In genomic region chr8:119861706-119862389, GRCm38 (mm10) we compare ENCODE assay signal across 8 mouse cellular contexts. TPM values are rescaled to one million over a fixed set of nuclear protein-coding genes. Genes with fewer than 3 reads are reported as not detected.
DNase-seq lines count a peak whose midpoint lies in the region; ATAC-seq and TF ChIP-seq lines count a peak whose summit lies in the region.

Gene Klhl36, plus strand, starts transcription at chr8:119862266.

- peaks cover 15% of the 10 kb centered on the region for H3K36me3 ChIP-seq in megakaryocyte, embryonic 14.5 days (replicated peaks; ENCODE audit: low read length)

- no peak for TF ChIP-seq CTCF in cortical plate, adult 2 months (IDR thresholded peaks at IDR 0.05; ENCODE audit: extremely low read depth, insufficient read depth, low read length)

- peak; percentile 94 to 95 for DNase-seq in gastrocnemius, adult 8-10 months (ENCODE audit: low spot score in 2 of 2)
- peak; percentile 54 for DNase-seq in hindlimb bud, embryonic 11.5 days (ENCODE audit: extremely low spot score, low read depth, low spot score)
- DNase-seq in left cerebral cortex, adult 8-10 months (ENCODE audit: low spot score in 2 of 2) = peak; percentile 91 to 93
- DNase-seq in right cerebral cortex, postnatal 10 days (ENCODE audit: low spot score in 2 of 2) = peak; percentile 96 to 97
- DNase-seq in urinary bladder, postnatal 25 days (ENCODE audit: low spot score) = peak; percentile 97

- H3K27me3 ChIP-seq in megakaryocyte, embryonic 14.5 days (replicated peaks) = peaks cover 42% of the 10 kb centered on the region

- ATAC-seq in activated CD4-positive, CD25-positive, alpha-beta regulatory T cell, adult 4 months = peak; percentile 97

- H3K27ac ChIP-seq in cortical plate, adult 2 months (ENCODE audit: insufficient read depth, low read length) = no peak within 1 kb of the TSS

- TF ChIP-seq POLR2A in cortical plate, adult 2 months (IDR thresholded peaks at IDR 0.05; ENCODE audit: extremely low read depth, insufficient read depth, low read length) = peak; percentile 65; the same call in 1 of the 2 replicates

- H3K4me3 ChIP-seq in cortical plate, adult 2 months (ENCODE audit: insufficient read depth, low read length) = peak within 1 kb of the TSS; percentile 81
- H3K4me3 ChIP-seq in megakaryocyte, embryonic 14.5 days (replicated peaks) = peak within 1 kb of the TSS; percentile 95

- peaks cover 2% of the 10 kb centered on the region; the same call in 1 of the 2 replicates for H3K4me1 ChIP-seq in cortical plate, adult 2 months (ENCODE audit: control insufficient read depth, insufficient read depth, low read length)
- H3K4me1 ChIP-seq in megakaryocyte, embryonic 14.5 days = peaks cover 61% of the 10 kb centered on the region

- no peaks in the 10 kb centered on the region for H3K9me3 ChIP-seq in megakaryocyte, embryonic 14.5 days

RNA-seq across cellular contexts. Expression of gene Klhl36, which starts in this region (rescaled TPM):
- 1 to 10 TPM; 5.6 to 8.1 TPM for polyA plus RNA-seq in activated CD4-positive, CD25-positive, alpha-beta regulatory T cell, adult 4 months (2017; shearing (Covaris generic))
- polyA plus RNA-seq in cortical plate, adult 2 months (2012; rRNA removed) = 7.4 and 8.7 TPM in 2 replicates
- total RNA-seq in gastrocnemius, adult 8-10 months (2022) = 1 to 10 TPM in 3 of 4 experiments, under 1 TPM in 1; 0.90 to 2.1 (median 1.6) TPM
- total RNA-seq in left cerebral cortex, adult 8-10 months (2022) = 1 to 10 TPM; 7.4 to 8.6 (median 8.4) TPM
- polyA plus RNA-seq in megakaryocyte, embryonic 14.5 days (2012; ENCODE audit: insufficient read depth, low replicate concordance) = 5.2 and 14.1 TPM in 2 replicates
